Mouse (Mus musculus) myocyte (in vitro differentiated cells): ENCODE measurements around the gene Sema3c.

Experiments used
- CEBPB ChIP-seq: IDR thresholded peaks from 2 replicates; pipeline ENCODE4 v1.6.1; 2011; ENCODE audit warnings: mild to moderate bottlenecking, moderate library complexity; ENCODE audit not compliant: poor library complexity, insufficient read depth, severe bottlenecking
- MAX ChIP-seq: IDR thresholded peaks from one replicate; pipeline ENCODE4 v1.6.1; 2011; ENCODE audit warnings: low read depth, mild to moderate bottlenecking, control low read depth
- MYOG ChIP-seq, 3 experiments: IDR thresholded peaks; one replicate each; pipeline ENCODE4 v1.6.1; 2011; ENCODE audit warnings: control low read depth in 2 of 3, low read depth in 2 of 3, mild to moderate bottlenecking in 2 of 3; ENCODE audit not compliant: insufficient read length in 2 of 3, control insufficient read depth in 1 of 3, insufficient read depth in 1 of 3
- POLR2A ChIP-seq: IDR thresholded peaks from one replicate; pipeline ENCODE4 v1.6.1; 2011; ENCODE audit warnings: low read depth, mild to moderate bottlenecking, control low read depth, moderate library complexity; ENCODE audit not compliant: insufficient read length
- TCF12 ChIP-seq: IDR thresholded peaks from one replicate; pipeline ENCODE4 v1.6.1; 2011; ENCODE audit warnings: mild to moderate bottlenecking, control low read depth; ENCODE audit not compliant: poor library complexity, insufficient read depth, severe bottlenecking
- USF1 ChIP-seq: IDR thresholded peaks from one replicate; pipeline ENCODE4 v1.6.1; 2011; ENCODE audit warnings: low read depth, mild to moderate bottlenecking, control low read depth, moderate library complexity

DNA sequence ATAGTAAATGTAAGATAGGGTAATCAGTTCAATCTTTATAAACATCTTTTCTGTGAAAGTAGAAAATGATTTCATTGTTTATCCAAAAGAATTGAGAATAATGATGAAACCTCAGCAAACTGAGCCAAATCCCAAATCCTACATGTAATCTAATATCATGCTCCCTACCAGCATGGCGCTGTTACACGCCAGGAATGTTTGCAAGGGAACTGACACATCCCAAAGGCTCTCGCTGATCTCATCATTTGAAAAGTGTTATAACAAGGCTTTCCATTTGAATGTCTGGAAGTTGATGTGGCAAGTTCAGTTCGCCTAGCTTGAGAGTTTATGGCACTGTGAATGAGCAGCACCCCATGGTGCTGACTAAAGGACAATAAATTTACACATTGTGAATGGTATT is 145.9 kb downstream of the Sema3c start:
- TF ChIP-seq USF1, result no peak
- TF ChIP-seq CEBPB, result peak; percentile 79
- no peak for TF ChIP-seq POLR2A
- no peak for TF ChIP-seq MYOG (IDR thresholded peaks at IDR 0.05; ENCODE audit: control insufficient read depth in 1 of 3, insufficient read depth in 1 of 3, insufficient read length in 2 of 3, low read depth in 2 of 3)
- no peak for TF ChIP-seq TCF12
- TF ChIP-seq MAX, result no peak
